ENCODE assay signal across 14 mouse cellular contexts in genomic region chr8:117378625-117379024, GRCm38 (mm10).
DNase-seq lines count a peak whose midpoint lies in the region; ATAC-seq and TF ChIP-seq lines count a peak whose summit lies in the region.
"Had no signal": no experiment of that assay in that cellular context is flagged by ENCODE, and none has a peak within 500 bp of the region (broad histone marks: within the 10 kb centered on the region; RNA-seq: fewer than 3 reads in every experiment).

No protein-coding gene starts in this region.

- WGBS in intestine, embryonic 16.5 days: 63% methylated on average over 7 of the region's 7 CpGs
- WGBS in intestine, postnatal 0 days: 61% methylated on average over 7 of the region's 7 CpGs
- WGBS in neural tube, embryonic 12.5 days: 60% methylated on average over 7 of the region's 7 CpGs
- WGBS in hindbrain, embryonic 15.5 days: 73% methylated on average over 7 of the region's 7 CpGs
- WGBS in stomach, embryonic 16.5 days: 74% methylated on average over 7 of the region's 7 CpGs

- no peak overlapping the region for H3K4me3 ChIP-seq in intestine, embryonic 16.5 days (ENCODE audit: low read length)
- H3K4me3 ChIP-seq in intestine, postnatal 0 days (ENCODE audit: low read depth, low read length): no peak overlapping the region
- H3K4me3 ChIP-seq in neural tube, embryonic 12.5 days: no peak overlapping the region
- no peak overlapping the region for H3K4me3 ChIP-seq in hindbrain, embryonic 15.5 days
- H3K4me3 ChIP-seq in stomach, embryonic 16.5 days (replicated peaks; ENCODE audit: low read length): no peak overlapping the region
- H3K4me3 ChIP-seq: forebrain, embryonic 13.5 days; heart, embryonic 12.5 days had no signal

- H3K4me2 ChIP-seq in intestine, embryonic 16.5 days (ENCODE audit: low read depth, low read length): no peak overlapping the region
- H3K4me2 ChIP-seq in intestine, postnatal 0 days (replicated peaks; ENCODE audit: low read depth): no peak overlapping the region
- no peak overlapping the region for H3K4me2 ChIP-seq in neural tube, embryonic 12.5 days (replicated peaks)
- no peak overlapping the region for H3K4me2 ChIP-seq in hindbrain, embryonic 15.5 days
- no peak overlapping the region for H3K4me2 ChIP-seq in stomach, embryonic 16.5 days (ENCODE audit: low read depth, low read length)
- H3K4me2 ChIP-seq: forebrain, embryonic 13.5 days; heart, embryonic 12.5 days; liver, embryonic 11.5 days had no signal

- DNase-seq in neural tube, embryonic 10.5 days (ENCODE audit: extremely low spot score, low spot score): no peak
- no peak for DNase-seq in thymus, postnatal 36 days
- DNase-seq: thymus, adult 18-20 months had no signal

- H3K4me1 ChIP-seq in intestine, embryonic 16.5 days (ENCODE audit: control insufficient read depth, insufficient read depth, low read length): peaks cover 10% of the 10 kb centered on the region; the same call in 1 of the 2 replicates
- no peaks in the 10 kb centered on the region for H3K4me1 ChIP-seq in intestine, postnatal 0 days (replicated peaks; ENCODE audit: control insufficient read depth, insufficient read depth, low read length)
- peaks cover 13% of the 10 kb centered on the region for H3K4me1 ChIP-seq in neural tube, embryonic 12.5 days
- peaks cover 45% of the 10 kb centered on the region for H3K4me1 ChIP-seq in hindbrain, embryonic 15.5 days (replicated peaks)
- H3K4me1 ChIP-seq in stomach, embryonic 16.5 days (ENCODE audit: control insufficient read depth, insufficient read depth, low read length): no peaks in the 10 kb centered on the region; the same call in 1 of the 2 replicates

- no peak overlapping the region; the same call in 1 of the 2 replicates for H3K9ac ChIP-seq in intestine, embryonic 16.5 days (ENCODE audit: low read depth, low read length)
- no peak overlapping the region for H3K9ac ChIP-seq in intestine, postnatal 0 days (ENCODE audit: low read depth, low read length)
- H3K9ac ChIP-seq in neural tube, embryonic 12.5 days: no peak overlapping the region
- no peak overlapping the region for H3K9ac ChIP-seq in hindbrain, embryonic 15.5 days
- no peak overlapping the region for H3K9ac ChIP-seq in stomach, embryonic 16.5 days (ENCODE audit: low read length)
- H3K9ac ChIP-seq: forebrain, embryonic 13.5 days; heart, embryonic 12.5 days had no signal

- H3K9me3 ChIP-seq in intestine, embryonic 16.5 days (ENCODE audit: control insufficient read depth, low read length): no peaks in the 10 kb centered on the region
- no peaks in the 10 kb centered on the region for H3K9me3 ChIP-seq in intestine, postnatal 0 days (ENCODE audit: control insufficient read depth)
- H3K9me3 ChIP-seq in neural tube, embryonic 12.5 days: no peaks in the 10 kb centered on the region
- H3K9me3 ChIP-seq in hindbrain, embryonic 15.5 days: no peaks in the 10 kb centered on the region
- no peaks in the 10 kb centered on the region for H3K9me3 ChIP-seq in stomach, embryonic 16.5 days (replicated peaks; ENCODE audit: control insufficient read depth, low read length)
- H3K9me3 ChIP-seq: forebrain, embryonic 13.5 days; heart, embryonic 12.5 days had no signal

- H3K27ac ChIP-seq in intestine, embryonic 16.5 days (ENCODE audit: low read length): no peak overlapping the region
- no peak overlapping the region for H3K27ac ChIP-seq in intestine, postnatal 0 days (ENCODE audit: low read depth, low read length)
- H3K27ac ChIP-seq in neural tube, embryonic 12.5 days: 0 out of 2 replicates have a peak overlapping the region, but pooled peaks have one; percentile 20
- H3K27ac ChIP-seq in hindbrain, embryonic 15.5 days (replicated peaks): 0 out of 2 replicates have a peak overlapping the region, but pooled peaks have one; percentile 1
- no peak overlapping the region for H3K27ac ChIP-seq in stomach, embryonic 16.5 days (ENCODE audit: low read length)

- no peaks in the 10 kb centered on the region for H3K36me3 ChIP-seq in intestine, embryonic 16.5 days (ENCODE audit: control insufficient read depth, insufficient read depth, low read length)
- peaks cover 23% of the 10 kb centered on the region; the same call in 1 of the 2 replicates for H3K36me3 ChIP-seq in intestine, postnatal 0 days (ENCODE audit: control insufficient read depth, insufficient read depth)
- peaks cover 8% of the 10 kb centered on the region; the same call in 1 of the 2 replicates for H3K36me3 ChIP-seq in neural tube, embryonic 12.5 days
- H3K36me3 ChIP-seq in hindbrain, embryonic 15.5 days: no peaks in the 10 kb centered on the region
- H3K36me3 ChIP-seq in stomach, embryonic 16.5 days (ENCODE audit: control insufficient read depth, insufficient read depth, low read length): no peaks in the 10 kb centered on the region

- H3K27me3 ChIP-seq in intestine, embryonic 16.5 days (replicated peaks; ENCODE audit: control insufficient read depth, insufficient read depth, low read length): no peaks in the 10 kb centered on the region
- H3K27me3 ChIP-seq in intestine, postnatal 0 days (replicated peaks; ENCODE audit: control insufficient read depth, insufficient read depth, low read length): no peaks in the 10 kb centered on the region
- H3K27me3 ChIP-seq in neural tube, embryonic 12.5 days (replicated peaks): no peaks in the 10 kb centered on the region
- H3K27me3 ChIP-seq in hindbrain, embryonic 15.5 days: no peaks in the 10 kb centered on the region
- no peaks in the 10 kb centered on the region for H3K27me3 ChIP-seq in stomach, embryonic 16.5 days (ENCODE audit: control insufficient read depth, insufficient read depth, low read length)
- H3K27me3 ChIP-seq: CH12.LX; forebrain, embryonic 13.5 days; heart, embryonic 12.5 days; Patski had no signal

- ATAC-seq in intestine, embryonic 16.5 days: 0 out of 2 replicates have a peak, but pooled peaks have one; percentile 10
- no peak for ATAC-seq in intestine, postnatal 0 days
- peak; percentile 54; the same call in 1 of the 2 replicates for ATAC-seq in neural tube, embryonic 12.5 days (ENCODE audit: low FRiP score, low read depth)
- ATAC-seq in hindbrain, embryonic 15.5 days (ENCODE audit: low FRiP score, low read depth): 0 out of 2 replicates have a peak, but pooled peaks have one; percentile 21
- ATAC-seq in stomach, embryonic 16.5 days (ENCODE audit: insufficient read depth, low FRiP score): 0 out of 2 replicates have a peak, but pooled peaks have one; percentile 7
- no peak for ATAC-seq in monocyte, adult 5-6 weeks (replicated peaks; ENCODE audit: insufficient number of reproducible peaks, low FRiP score, low TSS enrichment, poor library complexity, severe bottlenecking)

- no peak for TF ChIP-seq CTCF in intestine, postnatal 0 days (IDR thresholded peaks at IDR 0.05; ENCODE audit: low read depth)

Comparison
In these comparisons a context has a peak if more than half of its experiments do, and no peak if none do; other contexts are left out.
1. ATAC-seq: peak in intestine, embryonic 16.5 days (single experiment), neural tube, embryonic 12.5 days (single experiment), hindbrain, embryonic 15.5 days (single experiment) and stomach, embryonic 16.5 days (single experiment); none in intestine, postnatal 0 days (single experiment) and monocyte, adult 5-6 weeks (single experiment).
2. H3K27ac ChIP-seq: peak in neural tube, embryonic 12.5 days (single experiment) and hindbrain, embryonic 15.5 days (single experiment); none in intestine, embryonic 16.5 days (single experiment), intestine, postnatal 0 days (single experiment) and stomach, embryonic 16.5 days (single experiment).